Mouse (Mus musculus) lung, postnatal 0 days (tissue): ENCODE results near the gene Prkag2.

Experiments used
- CTCF ChIP-seq: IDR thresholded peaks from 2 replicates; pipeline ENCODE4 v1.5.1; 2016; ENCODE audit warnings: antibody characterized with exemption, mild to moderate bottlenecking
- EP300 ChIP-seq: IDR thresholded peaks from 2 replicates; pipeline ENCODE4 v1.6.1; 2016; ENCODE audit warnings: antibody characterized with exemption, mild to moderate bottlenecking, control low read depth

DNA sequence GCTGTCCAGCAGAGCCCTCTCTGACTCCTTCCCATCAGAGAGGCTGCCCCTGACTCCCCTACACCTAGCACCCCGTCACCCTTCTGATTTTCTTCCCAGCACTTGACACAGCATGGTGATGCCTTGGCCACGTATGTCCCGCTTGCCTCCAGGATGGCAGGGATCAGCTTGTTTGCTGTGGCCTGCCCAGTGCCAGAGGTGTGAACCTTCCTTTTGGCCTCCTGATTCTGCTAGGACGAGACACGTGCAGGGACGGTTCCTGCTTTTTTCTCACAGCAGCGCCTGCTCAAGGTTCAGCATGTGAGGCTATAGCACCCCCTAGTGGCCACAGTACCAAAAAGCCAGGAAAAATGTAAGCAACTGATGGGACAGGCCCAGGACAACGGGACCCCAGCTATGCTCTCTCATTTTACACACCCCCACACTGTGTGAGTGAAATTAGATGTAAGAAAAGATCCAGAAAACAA, 89.4 kb downstream of the Prkag2 start:
- no peak for TF ChIP-seq EP300
- peak; percentile 94 for TF ChIP-seq CTCF
